Mouse (Mus musculus): ENCODE data around the gene Arr3. TPM values are rescaled to one million over a fixed set of nuclear protein-coding genes. Genes with fewer than 3 reads are reported as not detected.

Gene Arr3
- not detected for polyA plus RNA-seq (2017; shearing (Covaris generic))

DNA sequence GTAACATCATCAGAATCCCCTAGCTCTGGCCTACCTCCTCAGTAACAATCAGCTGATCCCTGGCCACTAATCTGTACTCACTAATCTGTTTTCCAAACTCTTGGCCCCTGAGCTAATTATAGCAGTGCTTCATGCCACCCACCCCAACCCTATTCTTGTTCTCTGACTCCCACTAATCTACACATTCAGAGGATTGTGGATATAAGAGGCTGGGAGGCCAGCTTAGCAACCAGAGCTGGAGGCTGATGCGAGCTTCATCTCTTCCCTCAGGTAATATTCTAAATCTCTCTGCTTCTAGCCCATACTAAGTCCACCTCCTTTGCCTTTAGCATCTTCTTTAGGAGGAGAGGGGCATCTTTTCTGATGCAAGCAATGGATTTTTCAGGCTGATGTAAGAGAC is at the start of gene Arr3:
Arr3 (plus strand) TSS at position 184 of the 400 bp plus-strand sequence.

DNA sequence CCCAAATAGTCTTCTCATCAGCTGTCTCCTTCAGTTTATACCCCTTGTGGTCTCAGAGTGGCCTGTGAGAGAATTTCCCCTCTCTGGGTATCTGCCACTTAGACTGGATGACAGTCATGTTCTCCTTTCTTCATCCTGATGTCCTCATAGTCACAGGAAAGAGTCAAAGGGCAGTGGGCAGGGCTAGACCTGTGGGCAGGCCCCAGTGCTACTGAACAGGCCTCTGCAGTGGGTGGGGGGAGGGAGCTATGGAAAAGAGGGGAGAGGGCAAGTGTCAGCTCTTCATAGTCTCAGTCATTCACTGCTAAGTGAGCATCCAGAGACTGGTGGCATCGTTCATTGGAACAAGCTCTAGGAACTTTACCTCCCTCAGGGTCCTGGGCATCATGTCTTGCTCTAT is 33.3 kb upstream of the Arr3 start, which contains the start of gene Awat1:
Awat1 (plus strand) TSS at position 301 of the 400 bp plus-strand sequence.

GRCm38 (mm10) chrX:100594791-100595190 is 10.5 kb upstream of the Arr3 start, which contains the start of gene P2ry4:
Gene P2ry4, minus strand, starts transcription at chrX:100594869.

GRCm38 (mm10) chrX:100625546-100625801 is 20.2 kb downstream of the Arr3 start, which contains the start of gene Kif4:
Gene Kif4, plus strand, starts transcription at chrX:100625737.

GRCm38 (mm10) chrX:100625802-100626793 is 20.8 kb downstream of the Arr3 start, which contains the start of gene Pdzd11:
Gene Pdzd11, minus strand, starts transcription at chrX:100626568.

Other genes with a start within 250 kb of the Arr3 start
- gene Otud6a, start 176.5 kb upstream of the Arr3 start, polyA plus RNA-seq (2017; shearing (Covaris generic)): not detected
- not detected for gene Awat2, start 162.8 kb upstream of the Arr3 start, polyA plus RNA-seq (2017; shearing (Covaris generic))
- 40.5 TPM for gene Igbp1, start 111.2 kb upstream of the Arr3 start, polyA plus RNA-seq (2017; shearing (Covaris generic))
- gene Dgat2l6, start 80.7 kb upstream of the Arr3 start, polyA plus RNA-seq (2017; shearing (Covaris generic)): not detected
- gene Awat1, start 33.2 kb upstream of the Arr3 start, polyA plus RNA-seq (2017; shearing (Covaris generic)): not detected
- not detected for gene P2ry4, start 10.6 kb upstream of the Arr3 start, polyA plus RNA-seq (2017; shearing (Covaris generic))
- gene Kif4, start 20.2 kb downstream of the Arr3 start, polyA plus RNA-seq (2017; shearing (Covaris generic)): 1.9 TPM
- 52.3 TPM for gene Pdzd11, start 21.1 kb downstream of the Arr3 start, polyA plus RNA-seq (2017; shearing (Covaris generic))
- not detected for gene Gdpd2, start 124.4 kb downstream of the Arr3 start, polyA plus RNA-seq (2017; shearing (Covaris generic))
- 15.7 TPM for gene Dlg3, start 162.2 kb downstream of the Arr3 start, polyA plus RNA-seq (2017; shearing (Covaris generic))